Mouse (Mus musculus): ENCODE measurements around the gene Zfp949. TPM values are rescaled to one million over a fixed set of nuclear protein-coding genes. Genes with fewer than 3 reads are reported as not detected.
"Not testable (repeated sequence)": the region's sequence is repeated elsewhere in the genome, so short reads cannot be mapped to it uniquely, and the experiment has no call there.

Gene Zfp949
- polyA plus RNA-seq, 1 experiment = 7.0 TPM

GRCm38 (mm10) chr9:88542816-88543215 lies 5.0 kb upstream of the Zfp949 start:
- DNase-seq (ENCODE audit: low read depth) = no peak

- no peak for DNase-seq (ENCODE audit: low read depth)
Measured at GRCm38 (mm10) chr9:88545534-88545933, 2.3 kb upstream of the Zfp949 start.

- no peak for DNase-seq (ENCODE audit: low read depth)
Measured at GRCm38 (mm10) chr9:88546166-88546565, 1.7 kb upstream of the Zfp949 start.

GRCm38 (mm10) chr9:88546657-88547056 lies 1.2 kb upstream of the Zfp949 start:
- DNase-seq (ENCODE audit: low read depth) = no peak

GRCm38 (mm10) chr9:88547270-88547669 lies 550 bp upstream of the Zfp949 start:
- peak; percentile 27 for DNase-seq (ENCODE audit: low read depth)

GRCm38 (mm10) chr9:88548614-88548945 lies 760 bp downstream of the Zfp949 start:
- DNase-seq (ENCODE audit: low read depth) = no peak

GRCm38 (mm10) chr9:88553071-88553470 lies 5.3 kb downstream of the Zfp949 start:
- no peak for DNase-seq (ENCODE audit: low read depth)

- no peak for DNase-seq (ENCODE audit: low read depth)
Measured at GRCm38 (mm10) chr9:88558146-88558545, 10.3 kb downstream of the Zfp949 start.

GRCm38 (mm10) chr9:88561476-88561875 lies 13.7 kb downstream of the Zfp949 start:
- not testable (repeated sequence) for DNase-seq (ENCODE audit: low read depth)

GRCm38 (mm10) chr9:88570471-88570870 lies 22.7 kb downstream of the Zfp949 start:
- DNase-seq (ENCODE audit: low read depth) = not testable (repeated sequence)

GRCm38 (mm10) chr9:88580591-88580990 lies 32.8 kb downstream of the Zfp949 start, which contains the start of gene Trim43a:
Gene Trim43a, plus strand, starts transcription at chr9:88580891.
- DNase-seq (ENCODE audit: low read depth) = not testable (repeated sequence)

- not testable (repeated sequence) for DNase-seq (ENCODE audit: low read depth)
Measured at GRCm38 (mm10) chr9:88593708-88594107, 45.9 kb downstream of the Zfp949 start.

- DNase-seq (ENCODE audit: low read depth) = peak; percentile 14
Measured at GRCm38 (mm10) chr9:88599206-88600162, 51.7 kb downstream of the Zfp949 start.

Other genes with a start within 250 kb of the Zfp949 start
- 20.5 and 21.1 TPM in 2 replicates for gene Nt5e, start 220.8 kb upstream of the Zfp949 start, polyA plus RNA-seq (2012; rRNA removed)
- gene Snx14, start 109.1 kb upstream of the Zfp949 start, polyA plus RNA-seq (2012; rRNA removed) = 16.7 and 19.5 TPM in 2 replicates
- gene Gm20537, start 91.4 kb upstream of the Zfp949 start, polyA plus RNA-seq (2012; rRNA removed) = not detected in 2 replicates
- 4.0 and 9.3 TPM in 2 replicates for gene Syncrip, start 65.4 kb upstream of the Zfp949 start, polyA plus RNA-seq (2012; rRNA removed)
- not detected in 2 replicates for gene Trim43a, start 32.9 kb downstream of the Zfp949 start, polyA plus RNA-seq (2012; rRNA removed)
- 24.4 and 26.3 TPM in 2 replicates for gene Mthfsl, start 172.3 kb downstream of the Zfp949 start, polyA plus RNA-seq (2012; rRNA removed)
- gene Bcl2a1d, start 183.9 kb downstream of the Zfp949 start, polyA plus RNA-seq (2012; rRNA removed) = 5.6 and 6.6 TPM in 2 replicates

Data from gonadal fat pad, adult 2 months (tissue).